Mouse (Mus musculus): ENCODE results near the gene Timp4. TPM values are rescaled to one million over a fixed set of nuclear protein-coding genes. Genes with fewer than 3 reads are reported as not detected.
"Not testable (repeated sequence)": the region's sequence is repeated elsewhere in the genome, so short reads cannot be mapped to it uniquely, and the experiment has no call there.

The Timp4 gene
- polyA plus RNA-seq, 1 experiment: not detected

DNA sequence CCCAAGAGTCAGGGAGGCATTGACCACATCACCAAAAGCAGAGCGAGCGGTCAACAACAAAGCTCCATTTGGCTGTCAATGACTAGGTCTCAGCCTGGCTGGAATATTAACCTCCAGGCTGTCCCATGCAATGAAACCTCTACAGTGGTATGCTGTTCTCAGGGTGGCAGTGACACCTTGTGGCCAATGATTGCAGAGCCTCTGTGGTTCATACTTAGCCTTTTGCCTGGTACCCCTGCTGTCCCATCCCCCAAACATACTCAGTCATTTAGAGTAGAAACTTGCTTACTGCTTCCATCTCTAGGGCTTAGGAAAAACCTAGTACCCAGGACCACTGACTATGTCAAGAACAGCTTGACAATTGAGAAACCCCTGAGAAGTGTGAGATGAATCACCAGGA lies 15.9 kb upstream of the Timp4 start:
- Histone ChIP-seq H3K4me1 (ENCODE audit: control insufficient read depth) (no peaks in the 10 kb centered on the region), H3K9me3 (ENCODE audit: control insufficient read depth, low read length) (no peaks in the 10 kb centered on the region), H3K4me3 (replicated peaks) (no peak overlapping the region), H3K27me3 (ENCODE audit: control insufficient read depth) (no peaks in the 10 kb centered on the region), H3K36me3 (ENCODE audit: control insufficient read depth) (no peaks in the 10 kb centered on the region)
- TF ChIP-seq GATA1 (IDR thresholded peaks at IDR 0.05; ENCODE audit: low read length) (no peak), TAL1 (IDR thresholded peaks at IDR 0.05; ENCODE audit: low read length) (no peak)

- H3K9me3 ChIP-seq (ENCODE audit: control insufficient read depth, low read length): no peaks in the 10 kb centered on the region
- TF ChIP-seq GATA1 (IDR thresholded peaks at IDR 0.05; ENCODE audit: low read length) (no peak), TAL1 (IDR thresholded peaks at IDR 0.05; ENCODE audit: low read length) (no peak)
- H3K36me3 ChIP-seq (ENCODE audit: control insufficient read depth): no peaks in the 10 kb centered on the region
- no peaks in the 10 kb centered on the region for H3K4me1 ChIP-seq (ENCODE audit: control insufficient read depth)
- H3K27me3 ChIP-seq (ENCODE audit: control insufficient read depth): no peaks in the 10 kb centered on the region
- H3K4me3 ChIP-seq (replicated peaks): no peak overlapping the region
Measured at GRCm38 (mm10) chr6:115266791-115267190, 14.8 kb upstream of the Timp4 start.

- TF ChIP-seq GATA1 (IDR thresholded peaks at IDR 0.05; ENCODE audit: low read length): no peak
- H3K27me3 ChIP-seq (ENCODE audit: control insufficient read depth): no peaks in the 10 kb centered on the region
- no peaks in the 10 kb centered on the region for H3K9me3 ChIP-seq (ENCODE audit: control insufficient read depth, low read length)
- no peak overlapping the region for H3K4me3 ChIP-seq (replicated peaks)
- no peaks in the 10 kb centered on the region for H3K4me1 ChIP-seq (ENCODE audit: control insufficient read depth)
- no peaks in the 10 kb centered on the region for H3K36me3 ChIP-seq (ENCODE audit: control insufficient read depth)
Measured at GRCm38 (mm10) chr6:115260507-115260906, 8.5 kb upstream of the Timp4 start.

GRCm38 (mm10) chr6:115255171-115255570 lies 3.2 kb upstream of the Timp4 start:
- H3K36me3 ChIP-seq (ENCODE audit: control insufficient read depth): no peaks in the 10 kb centered on the region
- no peak for TF ChIP-seq TAL1 (IDR thresholded peaks at IDR 0.05; ENCODE audit: low read length)

DNA sequence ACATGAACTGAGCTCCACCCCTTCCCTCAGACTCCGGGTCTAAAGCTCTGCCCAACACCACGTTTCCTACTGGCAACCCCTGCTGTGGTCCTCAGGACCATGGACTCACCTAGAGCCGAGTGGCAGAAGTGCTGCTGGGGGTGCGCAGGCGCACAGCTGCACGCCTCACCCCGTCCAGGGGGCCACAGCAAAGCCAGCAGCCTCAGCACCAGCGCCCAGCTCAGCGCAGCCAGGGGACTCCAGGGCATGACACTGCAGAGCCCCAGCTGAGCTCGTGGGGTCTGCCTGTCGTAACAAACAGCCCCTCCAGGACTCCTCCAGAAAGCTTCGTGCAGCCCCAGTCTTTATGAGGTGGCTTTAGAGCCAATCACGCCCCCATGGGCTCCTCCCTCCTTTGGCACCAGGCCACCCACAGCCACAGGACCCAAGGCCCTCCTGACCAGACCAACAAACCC lies 447 bp downstream of the Timp4 start:
- TF ChIP-seq GATA1 (IDR thresholded peaks at IDR 0.05; ENCODE audit: low read length): no peak
- no peak for TF ChIP-seq TAL1 (IDR thresholded peaks at IDR 0.05; ENCODE audit: low read length)
- Histone ChIP-seq H3K4me1 (ENCODE audit: control insufficient read depth) (no peaks in the 10 kb centered on the region), H3K9me3 (ENCODE audit: control insufficient read depth, low read length) (no peaks in the 10 kb centered on the region), H3K36me3 (ENCODE audit: control insufficient read depth) (no peaks in the 10 kb centered on the region), H3K27me3 (ENCODE audit: control insufficient read depth) (no peaks in the 10 kb centered on the region), H3K4me3 (replicated peaks) (no peak overlapping the region)

More at GRCm38 (mm10) chr6:115255171-115255570, 3.2 kb upstream of the Timp4 start:
- Histone ChIP-seq H3K9me3 (ENCODE audit: control insufficient read depth, low read length) (no peaks in the 10 kb centered on the region), H3K4me3 (replicated peaks) (no peak overlapping the region), H3K27me3 (ENCODE audit: control insufficient read depth) (no peaks in the 10 kb centered on the region), H3K4me1 (ENCODE audit: control insufficient read depth) (no peaks in the 10 kb centered on the region)

DNA sequence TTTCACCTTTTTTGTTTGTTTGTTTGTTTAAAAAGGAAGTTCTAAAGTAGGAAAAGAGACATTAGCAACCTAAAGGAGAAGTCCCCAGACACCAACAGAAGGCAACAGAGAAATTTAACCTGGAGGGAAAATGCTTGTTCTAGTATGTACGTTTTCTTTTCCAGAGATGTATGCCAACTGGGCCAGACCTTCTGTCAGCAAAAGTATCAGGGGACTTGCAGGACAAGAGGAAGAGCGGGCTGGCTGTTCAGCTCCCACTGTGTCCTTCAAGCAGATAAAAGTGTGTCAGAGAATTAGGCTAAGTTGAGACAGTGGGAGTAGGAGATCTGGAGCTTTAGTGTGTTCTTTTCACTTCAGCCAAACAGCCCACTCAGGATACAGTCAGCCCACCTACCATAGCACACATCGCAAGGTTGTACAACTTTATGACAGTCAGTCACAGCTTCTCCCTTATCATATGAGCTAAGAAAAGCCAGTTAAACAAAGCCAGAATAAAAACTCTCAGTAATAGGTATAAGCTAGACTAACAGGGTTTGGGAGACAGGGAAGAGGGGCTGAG lies 6.4 kb downstream of the Timp4 start:
- no peaks in the 10 kb centered on the region for H3K9me3 ChIP-seq (ENCODE audit: control insufficient read depth, low read length)
- H3K4me3 ChIP-seq (replicated peaks): no peak overlapping the region
- no peaks in the 10 kb centered on the region for H3K4me1 ChIP-seq (ENCODE audit: control insufficient read depth)
- TF ChIP-seq TAL1 (IDR thresholded peaks at IDR 0.05; ENCODE audit: low read length): no peak
- no peak for TF ChIP-seq GATA1 (IDR thresholded peaks at IDR 0.05; ENCODE audit: low read length)
- no peaks in the 10 kb centered on the region for H3K36me3 ChIP-seq (ENCODE audit: control insufficient read depth)
- H3K27me3 ChIP-seq (ENCODE audit: control insufficient read depth): no peaks in the 10 kb centered on the region

DNA sequence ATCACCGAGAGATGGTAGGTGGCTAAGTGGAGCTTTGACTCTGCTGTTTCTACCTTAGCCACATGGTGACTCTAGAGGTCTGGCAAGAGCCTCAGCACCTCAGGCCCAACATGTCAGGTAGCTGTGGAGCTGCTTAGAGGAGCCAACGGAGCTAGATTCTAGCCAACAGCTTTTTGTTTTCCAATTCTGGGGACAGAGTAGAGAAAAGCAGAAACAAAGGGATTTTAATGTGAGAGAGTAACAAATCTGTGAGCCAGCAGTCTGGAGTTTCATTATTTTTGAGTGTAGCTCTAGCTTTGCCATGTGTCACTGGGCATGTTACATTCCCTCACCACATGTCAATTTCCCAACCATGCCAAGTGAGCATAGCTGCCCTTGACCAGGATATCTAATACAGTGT lies 7.8 kb downstream of the Timp4 start:
- no peak for TF ChIP-seq GATA1 (IDR thresholded peaks at IDR 0.05; ENCODE audit: low read length)
- TF ChIP-seq TAL1 (IDR thresholded peaks at IDR 0.05; ENCODE audit: low read length): no peak
- no peaks in the 10 kb centered on the region for H3K36me3 ChIP-seq (ENCODE audit: control insufficient read depth)
- no peaks in the 10 kb centered on the region for H3K4me1 ChIP-seq (ENCODE audit: control insufficient read depth)
- H3K9me3 ChIP-seq (ENCODE audit: control insufficient read depth, low read length): no peaks in the 10 kb centered on the region
- H3K27me3 ChIP-seq (ENCODE audit: control insufficient read depth): no peaks in the 10 kb centered on the region
- H3K4me3 ChIP-seq (replicated peaks): no peak overlapping the region

- Histone ChIP-seq H3K27me3 (ENCODE audit: control insufficient read depth) (no peaks in the 10 kb centered on the region), H3K36me3 (ENCODE audit: control insufficient read depth) (no peaks in the 10 kb centered on the region), H3K9me3 (ENCODE audit: control insufficient read depth, low read length) (no peaks in the 10 kb centered on the region), H3K4me1 (ENCODE audit: control insufficient read depth) (no peaks in the 10 kb centered on the region), H3K4me3 (replicated peaks) (no peak overlapping the region)
- TF ChIP-seq GATA1 (IDR thresholded peaks at IDR 0.05; ENCODE audit: low read length) (no peak), TAL1 (IDR thresholded peaks at IDR 0.05; ENCODE audit: low read length) (no peak)
Measured at GRCm38 (mm10) chr6:115241939-115242338, 10.1 kb downstream of the Timp4 start.

GRCm38 (mm10) chr6:115241131-115241699 lies 10.8 kb downstream of the Timp4 start:
- H3K4me1 ChIP-seq (ENCODE audit: control insufficient read depth): no peaks in the 10 kb centered on the region
- no peak overlapping the region for H3K4me3 ChIP-seq (replicated peaks)
- no peaks in the 10 kb centered on the region for H3K9me3 ChIP-seq (ENCODE audit: control insufficient read depth, low read length)
- no peaks in the 10 kb centered on the region for H3K27me3 ChIP-seq (ENCODE audit: control insufficient read depth)
- TF ChIP-seq TAL1 (IDR thresholded peaks at IDR 0.05; ENCODE audit: low read length): no peak
- no peak for TF ChIP-seq GATA1 (IDR thresholded peaks at IDR 0.05; ENCODE audit: low read length)
- H3K36me3 ChIP-seq (ENCODE audit: control insufficient read depth): no peaks in the 10 kb centered on the region

DNA sequence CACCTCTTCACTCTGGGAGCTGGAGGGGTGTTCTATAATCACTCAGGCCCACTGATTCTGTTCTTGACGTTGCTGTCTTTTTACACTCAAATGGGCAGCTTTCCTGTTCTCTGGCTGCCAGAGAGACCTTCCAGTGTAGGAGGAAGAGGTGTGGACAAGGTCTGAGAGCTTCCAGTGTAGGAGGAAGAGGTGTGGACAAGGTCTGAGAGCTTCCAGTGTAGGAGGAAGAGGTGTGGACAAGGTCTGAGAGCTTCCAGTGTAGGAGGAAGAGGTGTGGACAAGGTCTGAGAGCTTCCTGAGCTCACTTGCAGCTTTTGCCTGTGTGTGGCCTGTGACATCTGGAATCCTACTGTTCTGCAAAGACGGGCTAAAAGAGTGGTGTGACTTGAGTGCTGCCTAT lies 11.6 kb downstream of the Timp4 start:
- H3K9me3 ChIP-seq (ENCODE audit: control insufficient read depth, low read length); H3K4me1 ChIP-seq (ENCODE audit: control insufficient read depth); H3K4me3 ChIP-seq (replicated peaks); H3K27me3 ChIP-seq (ENCODE audit: control insufficient read depth); H3K36me3 ChIP-seq (ENCODE audit: control insufficient read depth): not testable (repeated sequence)

Measured in erythroblast, embryonic 14.5 days (primary cell).